Mouse (Mus musculus) right cerebral cortex, postnatal 4 days (tissue): ENCODE results near the gene Slc35e3.
"Not testable (repeated sequence)": the region's sequence is repeated elsewhere in the genome, so short reads cannot be mapped to it uniquely, and the experiment has no call there.

Experiments
- DNase-seq: peaks from one replicate; pipeline ENCODE4 v3.0.0-alpha.2; 2022

Gene Slc35e3

GRCm38 (mm10) chr10:117761551-117761950 lies 15.4 kb upstream of the Slc35e3 start:
- DNase-seq = no peak

GRCm38 (mm10) chr10:117760831-117761335 lies 14.7 kb upstream of the Slc35e3 start:
- no peak for DNase-seq

GRCm38 (mm10) chr10:117759844-117760630 lies 13.9 kb upstream of the Slc35e3 start:
- DNase-seq = no peak

GRCm38 (mm10) chr10:117758749-117759727 lies 12.9 kb upstream of the Slc35e3 start:
- DNase-seq = no peak

DNA sequence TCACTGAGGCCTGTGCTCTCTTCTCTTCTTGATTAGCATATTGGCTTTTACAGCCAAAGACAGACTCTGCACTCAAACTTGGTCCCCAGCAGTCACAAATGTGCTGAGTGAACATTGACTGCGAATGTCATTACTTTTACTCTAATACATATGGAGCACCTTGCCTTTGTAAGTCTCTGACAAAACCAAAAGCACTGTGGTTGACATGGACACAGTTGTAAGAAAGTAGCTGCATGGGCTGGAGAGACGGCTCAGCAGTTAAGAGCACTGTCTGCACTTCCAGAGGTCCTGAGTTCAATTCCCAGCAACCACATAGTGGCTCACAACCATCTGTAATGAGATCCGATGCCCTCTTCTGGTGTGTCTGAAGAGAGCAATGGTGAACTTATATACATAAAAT lies 12.2 kb upstream of the Slc35e3 start:
- not testable (repeated sequence) for DNase-seq

GRCm38 (mm10) chr10:117757796-117758342 lies 11.7 kb upstream of the Slc35e3 start:
- no peak for DNase-seq

GRCm38 (mm10) chr10:117757259-117757658 lies 11.1 kb upstream of the Slc35e3 start:
- DNase-seq = no peak

DNA sequence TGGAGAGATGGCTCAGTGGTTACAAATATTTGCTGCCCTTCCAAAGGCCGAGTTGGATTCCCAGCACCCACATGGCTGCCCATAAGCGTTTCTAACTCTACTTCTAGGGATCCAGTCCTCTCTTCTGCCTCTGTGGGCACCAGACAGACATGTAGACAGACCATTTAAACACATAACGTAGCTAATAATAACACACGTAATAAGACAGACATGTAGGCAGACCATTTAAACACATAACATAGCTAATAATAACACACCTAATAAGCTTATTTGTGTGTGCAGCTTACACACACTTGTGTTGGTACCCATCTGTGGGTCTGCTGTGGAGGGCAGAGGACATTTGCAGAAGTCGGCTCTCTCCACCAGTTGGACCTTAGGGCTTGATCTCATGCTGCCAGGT lies 10.6 kb upstream of the Slc35e3 start:
- no peak for DNase-seq

DNA sequence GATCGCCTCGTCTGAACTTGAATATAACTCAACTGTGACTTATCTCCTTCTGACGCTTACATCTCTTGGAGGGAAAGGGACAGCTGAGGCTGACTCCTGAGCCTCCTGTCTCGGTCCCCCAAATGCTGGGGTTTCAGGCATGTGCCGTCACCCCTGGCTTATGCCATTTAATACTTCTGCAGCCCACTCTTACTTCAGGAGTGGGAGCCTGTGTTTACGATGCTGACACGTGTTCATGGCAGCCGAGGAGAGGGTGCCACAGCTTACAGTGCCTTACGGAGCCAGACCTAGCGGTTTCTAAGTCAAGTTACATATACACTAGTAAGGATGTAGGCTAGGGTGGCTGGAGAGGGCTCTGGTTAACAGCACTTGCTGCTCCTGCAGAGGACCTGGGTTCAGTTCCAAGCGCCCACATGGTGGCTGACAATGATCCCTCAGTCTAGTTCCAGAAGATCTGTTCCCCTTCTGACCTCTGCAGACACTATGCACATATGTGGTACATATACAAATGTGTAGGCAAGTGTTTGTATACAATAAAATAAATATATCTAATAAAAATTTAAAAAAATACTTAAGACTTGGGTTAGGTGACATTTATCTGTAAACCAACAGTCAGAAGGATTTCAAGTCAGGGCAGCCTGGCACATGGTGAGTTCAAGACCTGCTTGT lies 9.8 kb upstream of the Slc35e3 start:
- DNase-seq = no peak

DNA sequence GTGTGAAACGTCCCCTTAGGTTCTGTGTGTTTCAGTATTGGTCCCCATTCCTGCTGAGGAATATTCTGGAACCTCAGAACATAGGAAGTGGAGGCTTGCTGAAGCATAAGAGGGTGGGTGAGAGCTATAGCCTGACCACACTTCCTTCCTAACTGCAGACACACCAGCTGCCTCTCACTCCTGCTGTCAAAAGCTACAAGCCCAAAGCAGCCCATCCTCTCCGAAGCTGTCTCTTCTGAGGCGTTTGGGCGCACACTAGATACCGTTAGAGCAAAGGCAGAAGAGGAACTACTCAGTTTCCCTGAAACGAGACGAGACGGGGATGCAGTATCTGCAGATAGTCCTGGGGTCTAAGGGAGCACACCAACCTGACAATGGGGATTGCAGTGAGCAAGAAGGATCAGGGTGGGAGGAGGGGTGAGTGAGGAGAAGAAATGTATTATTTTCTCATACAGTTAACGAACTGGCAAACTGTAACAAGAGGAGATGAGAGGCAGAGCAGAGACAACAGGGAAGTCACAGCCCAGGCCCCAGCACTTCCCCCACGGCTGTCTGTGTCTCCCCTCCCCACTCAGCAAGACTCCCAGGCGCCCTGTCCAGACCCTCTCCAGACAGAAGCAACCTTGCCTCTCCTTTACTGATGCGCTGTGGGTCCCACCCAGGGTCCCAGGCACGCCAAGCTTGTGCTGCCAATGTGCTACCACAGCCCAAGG lies 9.1 kb upstream of the Slc35e3 start:
- no peak for DNase-seq

DNA sequence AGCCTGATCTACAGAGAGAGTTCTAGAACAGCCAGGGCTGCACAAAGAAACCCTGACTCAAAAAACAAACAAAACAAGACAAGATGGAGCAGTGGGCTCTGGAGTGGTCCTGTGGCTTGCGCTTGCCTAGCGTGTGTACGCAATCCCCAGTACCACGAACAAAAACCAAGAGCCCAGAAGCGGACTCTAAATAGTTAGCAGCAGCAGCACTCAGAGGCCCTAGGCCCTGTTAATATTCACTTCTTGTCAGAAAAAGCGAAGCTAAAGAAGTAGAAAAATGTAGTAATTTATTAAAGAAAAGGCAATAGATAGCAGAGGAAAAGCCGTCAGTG lies 8.4 kb upstream of the Slc35e3 start:
- DNase-seq = no peak

GRCm38 (mm10) chr10:117753711-117754608 lies 7.8 kb upstream of the Slc35e3 start:
- no peak for DNase-seq

DNA sequence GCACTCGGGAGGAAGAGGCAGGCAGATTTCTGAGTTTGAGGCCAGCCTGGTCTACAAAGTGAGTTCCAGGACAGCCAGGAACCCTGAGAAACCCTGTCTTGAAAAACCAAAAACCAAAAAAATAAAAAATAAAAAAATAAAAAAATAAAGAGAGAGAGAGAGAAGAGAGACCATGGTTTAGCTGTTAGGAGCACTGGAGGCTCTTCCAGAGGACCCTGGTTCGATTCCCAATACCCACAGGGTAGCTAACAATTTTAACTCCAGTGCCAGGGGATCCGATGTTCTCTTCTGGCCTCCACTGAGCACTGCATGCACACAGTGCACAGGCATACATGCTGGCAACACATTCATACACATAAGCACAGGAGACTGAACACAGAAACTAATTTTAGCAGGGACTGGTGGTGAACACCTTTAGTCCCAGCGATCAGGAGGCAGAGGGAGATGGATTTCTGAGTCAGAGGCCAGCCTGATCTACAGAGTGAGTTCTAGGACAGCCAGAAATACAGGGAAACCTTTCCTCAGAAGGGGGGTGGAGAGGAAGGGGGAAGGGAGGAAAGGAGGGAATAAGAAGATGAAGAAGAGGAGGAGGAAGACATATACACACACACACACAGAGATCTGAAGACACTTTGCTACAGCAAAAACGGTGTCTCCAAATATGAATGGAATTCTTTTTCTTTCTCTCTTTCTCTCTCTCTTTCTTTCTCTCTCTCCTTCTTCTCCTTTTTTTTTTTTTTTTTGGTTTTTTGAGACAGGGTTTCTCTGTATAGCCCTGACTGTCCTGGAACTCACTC lies 6.9 kb upstream of the Slc35e3 start:
- no peak for DNase-seq

- no peak for DNase-seq
These were observed 6.2 kb upstream of the Slc35e3 start for GRCm38 (mm10) chr10:117752304-117752821.

- DNase-seq = no peak
These were observed 5.6 kb upstream of the Slc35e3 start for GRCm38 (mm10) chr10:117751744-117752143.

DNA sequence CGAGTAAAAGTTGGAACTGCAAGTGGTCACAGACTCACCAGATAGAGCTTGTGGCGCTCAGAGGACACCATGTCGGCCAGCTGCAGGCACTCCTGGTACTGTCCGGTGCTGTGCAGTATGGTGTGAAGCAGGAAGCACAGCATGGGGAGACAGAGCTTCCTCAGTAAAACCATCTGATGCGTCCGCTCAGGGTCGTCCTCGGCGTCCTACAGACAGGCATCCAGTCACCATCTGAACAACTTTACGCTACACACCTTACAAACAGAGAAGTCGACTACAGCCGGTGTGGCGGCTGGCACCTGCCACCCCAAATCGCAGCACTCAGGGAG lies 5.1 kb upstream of the Slc35e3 start:
- DNase-seq = no peak

DNA sequence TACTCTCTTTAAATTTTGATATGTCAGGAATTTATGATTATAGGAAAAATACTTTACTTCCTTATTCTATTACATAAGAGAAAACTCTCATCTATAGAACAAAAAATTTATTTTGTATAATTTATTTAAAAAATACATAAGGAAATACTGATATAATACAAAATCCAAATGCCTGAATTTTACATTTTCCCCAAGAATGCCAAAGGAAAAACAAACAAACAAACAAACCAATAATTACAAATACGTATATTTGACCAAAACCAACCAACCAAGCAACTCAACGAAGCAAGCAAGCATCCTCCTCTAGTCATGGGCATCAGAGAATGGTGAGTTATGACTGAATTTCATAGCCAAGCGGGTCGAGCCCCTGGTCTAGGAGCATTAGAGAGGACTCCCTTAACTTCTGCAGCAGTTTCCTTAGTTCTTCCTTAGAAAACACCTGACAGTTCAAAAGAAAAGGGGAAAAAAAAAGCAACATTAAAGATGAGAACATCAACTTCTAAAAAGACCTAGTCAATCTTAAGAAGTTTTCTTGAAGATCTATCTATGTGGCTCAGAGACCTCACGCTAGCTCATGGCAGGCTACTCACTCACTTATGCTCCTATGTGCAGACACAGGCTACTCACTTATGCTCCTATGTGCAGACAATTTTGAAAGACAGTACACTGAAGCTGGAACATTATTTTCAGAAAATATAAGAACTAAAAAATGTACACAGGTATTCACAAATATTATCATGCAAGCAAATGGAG lies 4.5 kb upstream of the Slc35e3 start:
- DNase-seq = no peak

DNA sequence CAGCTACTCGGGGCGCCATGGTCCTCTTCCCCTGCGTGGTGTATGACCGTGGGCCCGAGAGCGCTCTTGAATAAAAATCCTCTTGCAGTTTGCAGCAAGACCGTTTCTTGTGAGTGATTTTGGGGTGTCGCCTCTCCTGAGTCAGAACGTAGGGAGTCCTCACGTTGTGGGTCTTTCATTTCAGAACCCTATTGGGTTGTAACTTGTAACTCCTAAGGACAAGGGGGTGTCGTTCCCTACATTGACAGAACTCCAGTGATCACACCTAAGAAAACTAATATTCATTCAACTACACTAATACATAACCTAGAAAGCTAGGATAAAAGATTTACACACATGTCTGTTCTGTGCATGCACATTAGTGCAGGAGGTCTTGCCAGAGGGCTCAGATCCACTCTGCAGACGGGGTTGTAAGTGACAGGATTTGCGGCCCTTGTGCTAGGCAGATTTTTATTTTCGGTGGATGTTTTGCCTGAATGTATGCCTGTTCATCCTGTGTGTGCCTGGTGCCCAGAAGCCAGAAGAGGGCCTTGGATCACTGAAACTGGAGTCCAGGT lies 3.7 kb upstream of the Slc35e3 start:
- no peak for DNase-seq

DNA sequence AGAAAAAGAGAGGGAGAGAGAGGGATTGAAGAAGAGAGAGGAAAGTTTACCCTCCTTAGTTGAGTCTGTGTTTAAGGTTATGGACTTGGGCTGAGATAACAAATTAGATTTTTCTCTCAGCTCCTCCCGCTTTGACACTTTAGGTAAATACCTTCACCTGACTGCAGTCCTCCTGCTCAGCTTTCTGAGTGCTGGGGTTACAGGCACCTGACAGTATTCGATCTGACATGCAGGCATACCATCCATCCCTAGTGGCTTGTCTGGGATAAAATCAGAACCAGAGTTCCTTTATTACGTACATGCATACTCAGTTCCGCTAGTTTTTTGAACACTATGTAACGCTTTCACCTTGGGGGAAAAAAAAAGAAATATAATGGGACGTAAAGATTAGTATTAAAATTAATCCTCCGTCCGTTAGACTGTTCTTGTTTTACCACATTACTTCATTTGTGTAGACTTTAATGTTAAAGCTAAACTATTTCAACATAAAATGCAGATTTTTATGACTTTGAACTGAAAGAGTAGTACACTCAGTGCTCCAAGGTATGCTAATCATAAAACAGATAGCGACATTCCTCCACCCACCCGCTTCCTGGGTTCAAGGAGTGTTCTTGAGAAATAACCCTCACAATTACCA lies 3.0 kb upstream of the Slc35e3 start:
- no peak for DNase-seq
